Mouse (Mus musculus) bone marrow, adult 2 months (tissue): ENCODE measurements around the gene Nfia. TPM values are rescaled to one million over a fixed set of nuclear protein-coding genes. Genes with fewer than 3 reads are reported as not detected.

Experiments used
- H3K27ac ChIP-seq: fragments of 200-500 bp; 2 replicates; pipeline ENCODE4 v1.5.1; 2012; ENCODE audit warnings: low read depth, mild to moderate bottlenecking, control low read depth, inconsistent platforms, low read length; ENCODE audit not compliant: control insufficient read depth, poor library complexity, insufficient read depth
- H3K4me1 ChIP-seq: fragments of 200-500 bp; 2 replicates; pipeline ENCODE4 v1.6.1; 2011; ENCODE audit warnings: low read length; ENCODE audit not compliant: control insufficient read depth, insufficient read depth
- H3K4me3 ChIP-seq: fragments of 200-500 bp; replicated peaks from 2 replicates; pipeline ENCODE3; 2011; ENCODE audit warnings: mild to moderate bottlenecking, low read depth, low read length, control low read depth; ENCODE audit not compliant: control insufficient read depth
- CTCF ChIP-seq: fragments of 200-500 bp; IDR thresholded peaks from 2 replicates; pipeline ENCODE4 v1.5.1; 2011; ENCODE audit warnings: low read length, control low read depth; ENCODE audit not compliant: control insufficient read depth, insufficient read depth
- POLR2A ChIP-seq: fragments of 200-500 bp; IDR thresholded peaks from 2 replicates; pipeline ENCODE4 v1.6.1; 2011; ENCODE audit warnings: low read depth, mild to moderate bottlenecking, control low read depth, low read length, borderline replicate concordance; ENCODE audit not compliant: control insufficient read depth
- WGBS: fragments of 180-500 bp; shearing (Covaris S2); methylation state at CpG from one replicate; pipeline ENCODE4 v1.1.7; 2018; 5-methylcytosine and 5-hydroxymethylcytosine counted together
- polyA plus RNA-seq: library from polyadenylated mRNA; stranded (reverse); fragments of >200 nt; gene quantifications from 2 replicates; pipeline ENCODE4 v1.2.4, GENCODE M21; 2011; ENCODE audit warnings: low replicate concordance; ENCODE audit not compliant: missing spikeins, insufficient read depth, insufficient read length

The Nfia gene
- polyA plus RNA-seq, 1 experiment, result 5.8 TPM

- no peak overlapping the region for H3K27ac ChIP-seq
- 89% methylated on average over 24 of the region's 24 CpGs for WGBS
- TF ChIP-seq CTCF (no peak), POLR2A (no peak)
- H3K4me1 ChIP-seq, result peaks cover 2% of the 10 kb centered on the region; the same call in 1 of the 2 replicates
- H3K4me3 ChIP-seq, result no peak overlapping the region
Measured at GRCm38 (mm10) chr4:98102625-98103336, 330.2 kb downstream of the Nfia start.

- H3K4me1 ChIP-seq, result peaks cover 2% of the 10 kb centered on the region; the same call in 1 of the 2 replicates
- no peak for TF ChIP-seq CTCF
- TF ChIP-seq POLR2A, result no peak
- H3K4me3 ChIP-seq, result no peak overlapping the region
- no peak overlapping the region for H3K27ac ChIP-seq
- WGBS, result 93% methylated on average over 2 of the region's 2 CpGs
Measured at GRCm38 (mm10) chr4:98103337-98103666, 330.8 kb downstream of the Nfia start.

- H3K27ac ChIP-seq, result no peak overlapping the region
- WGBS, result 43% methylated on average over 8 of the region's 8 CpGs
- H3K4me1 ChIP-seq, result peaks cover 2% of the 10 kb centered on the region; the same call in 1 of the 2 replicates
- TF ChIP-seq CTCF (no peak), POLR2A (no peak)
- H3K4me3 ChIP-seq, result no peak overlapping the region
Measured at GRCm38 (mm10) chr4:98104161-98104560, 331.6 kb downstream of the Nfia start.

GRCm38 (mm10) chr4:98104911-98105702 lies 332.6 kb downstream of the Nfia start:
- 69% methylated on average over 9 of the region's 9 CpGs for WGBS
- no peak for TF ChIP-seq CTCF
- TF ChIP-seq POLR2A, result no peak
- H3K27ac ChIP-seq, result no peak overlapping the region
- H3K4me3 ChIP-seq, result no peak overlapping the region
- peaks cover 2% of the 10 kb centered on the region; the same call in 1 of the 2 replicates for H3K4me1 ChIP-seq

GRCm38 (mm10) chr4:98105971-98106370 lies 333.4 kb downstream of the Nfia start:
- Histone ChIP-seq H3K4me1 (peaks cover 2% of the 10 kb centered on the region; the same call in 1 of the 2 replicates), H3K27ac (no peak overlapping the region), H3K4me3 (no peak overlapping the region)
- TF ChIP-seq CTCF, result no peak
- TF ChIP-seq POLR2A, result no peak
- WGBS, result 38% methylated on average over 6 of the region's 6 CpGs

GRCm38 (mm10) chr4:98106445-98107092 lies 334.0 kb downstream of the Nfia start:
- Histone ChIP-seq H3K4me1 (peaks cover 2% of the 10 kb centered on the region; the same call in 1 of the 2 replicates), H3K27ac (no peak overlapping the region), H3K4me3 (no peak overlapping the region)
- TF ChIP-seq POLR2A (no peak), CTCF (no peak)
- WGBS, result 77% methylated on average over 14 of the region's 14 CpGs

GRCm38 (mm10) chr4:98107093-98107453 lies 334.5 kb downstream of the Nfia start:
- Histone ChIP-seq H3K4me3 (no peak overlapping the region), H3K4me1 (peaks cover 2% of the 10 kb centered on the region; the same call in 1 of the 2 replicates), H3K27ac (no peak overlapping the region)
- 62% methylated on average over 4 of the region's 4 CpGs for WGBS
- no peak for TF ChIP-seq CTCF
- TF ChIP-seq POLR2A, result no peak

- Histone ChIP-seq H3K4me3 (no peak overlapping the region), H3K4me1 (peaks cover 2% of the 10 kb centered on the region; the same call in 1 of the 2 replicates), H3K27ac (no peak overlapping the region)
- 52% methylated on average over 9 of the region's 9 CpGs for WGBS
- no peak for TF ChIP-seq POLR2A
Measured at GRCm38 (mm10) chr4:98107936-98108675, 335.6 kb downstream of the Nfia start.
